Mouse (Mus musculus) ovary, adult 18-20 months (tissue): ENCODE measurements around the gene Gm6525.

Source experiments
- DNase-seq: peaks from one replicate; pipeline ENCODE4 v3.0.0; 2022; ENCODE audit warnings: low spot score, mixed read lengths

Gene Gm6525

DNA sequence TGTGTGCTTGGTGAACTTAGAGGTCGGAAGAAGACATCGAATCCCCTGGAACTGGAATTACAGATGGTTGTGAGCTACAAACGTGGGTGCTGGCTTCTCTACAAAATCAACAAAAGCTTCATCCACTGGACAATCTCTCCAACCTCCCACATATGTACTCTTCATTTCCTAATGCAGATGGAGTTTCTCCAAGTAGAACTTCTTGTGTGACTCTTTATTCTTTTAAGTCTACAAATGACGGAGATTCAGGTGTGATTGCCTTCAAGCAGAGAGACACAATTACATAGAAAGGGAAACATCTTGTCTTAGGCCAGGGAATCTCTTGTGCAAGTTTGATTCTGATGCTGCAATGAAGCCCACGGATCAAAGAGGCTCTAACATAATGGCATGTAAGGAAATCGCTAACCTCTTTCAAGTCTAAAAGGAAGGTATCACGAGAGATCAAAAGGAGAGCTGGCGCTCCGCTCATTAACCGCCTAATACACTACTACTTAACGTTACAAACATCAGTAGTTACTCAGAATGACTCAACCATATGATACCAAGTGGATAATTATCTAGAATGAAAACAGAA, at the start of gene Gm6525:
Gene Gm6525, plus strand, starts transcription at position 524 of the 574 bp plus-strand sequence.
- DNase-seq = no peak

DNA sequence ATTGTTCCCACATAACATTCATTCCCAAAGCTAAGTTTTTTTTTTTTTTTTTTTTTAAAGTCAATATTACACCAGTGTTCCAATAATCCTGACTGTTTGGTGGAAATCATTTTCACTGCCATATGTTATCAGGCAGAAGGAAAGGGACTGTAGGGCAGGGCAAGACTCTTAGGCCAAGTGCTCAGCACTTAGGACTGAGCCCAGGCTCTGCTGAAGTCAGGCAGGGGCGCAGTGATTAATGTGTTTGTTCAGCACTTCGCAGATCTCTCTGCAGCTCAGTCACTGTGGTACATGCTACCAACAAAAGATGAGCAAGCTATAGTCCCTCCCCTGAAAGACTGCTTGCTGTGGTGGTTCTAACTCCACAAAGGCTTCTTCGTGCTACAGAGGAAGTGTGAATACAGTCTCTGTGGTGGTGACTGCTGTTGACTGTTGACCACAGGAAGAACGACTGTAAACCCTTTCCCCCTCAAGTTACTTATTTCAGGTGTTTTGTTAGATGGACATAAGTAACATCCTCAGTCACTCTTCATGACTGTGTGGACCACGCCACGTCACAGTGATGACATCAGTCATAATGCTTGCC, 48.1 kb upstream of the Gm6525 start:
- no peak for DNase-seq

DNA sequence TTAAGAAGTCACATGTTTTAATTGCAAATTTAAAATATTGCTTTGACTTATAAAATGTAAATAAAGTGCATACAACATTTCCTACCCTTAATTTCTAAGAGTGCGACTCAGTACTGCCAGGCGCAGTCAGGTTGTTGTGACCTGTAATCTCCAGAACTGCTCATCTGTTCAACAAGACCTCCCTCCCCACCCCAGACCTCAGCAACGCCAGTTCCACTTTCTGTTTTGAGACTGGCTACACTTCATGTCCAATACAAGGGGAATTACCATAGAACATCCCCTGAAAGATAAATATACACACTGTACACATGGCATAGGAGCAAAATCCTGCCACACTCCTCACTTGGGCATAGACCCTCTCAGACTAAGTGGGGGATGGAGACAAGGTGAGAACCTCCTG, 47.2 kb upstream of the Gm6525 start:
- DNase-seq = no peak

DNA sequence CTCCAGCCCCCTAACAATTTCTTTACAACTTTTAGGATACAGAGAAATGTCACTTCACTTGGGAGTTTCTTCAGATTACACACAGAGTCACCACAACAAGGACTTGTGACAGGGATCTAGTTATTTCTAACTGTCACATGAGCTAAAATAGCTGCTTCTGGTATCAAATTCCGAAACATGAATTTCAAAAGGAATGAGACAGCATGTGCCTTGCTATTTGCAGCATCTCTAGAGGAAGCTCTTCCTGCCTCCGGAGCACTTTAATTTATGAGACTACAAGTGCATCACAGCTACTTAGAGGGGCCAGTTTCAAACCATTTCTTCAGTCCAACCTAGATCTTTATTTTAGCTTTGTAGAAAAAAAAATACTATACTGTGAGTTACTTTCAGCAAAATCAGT, 46.5 kb upstream of the Gm6525 start:
- no peak for DNase-seq

DNA sequence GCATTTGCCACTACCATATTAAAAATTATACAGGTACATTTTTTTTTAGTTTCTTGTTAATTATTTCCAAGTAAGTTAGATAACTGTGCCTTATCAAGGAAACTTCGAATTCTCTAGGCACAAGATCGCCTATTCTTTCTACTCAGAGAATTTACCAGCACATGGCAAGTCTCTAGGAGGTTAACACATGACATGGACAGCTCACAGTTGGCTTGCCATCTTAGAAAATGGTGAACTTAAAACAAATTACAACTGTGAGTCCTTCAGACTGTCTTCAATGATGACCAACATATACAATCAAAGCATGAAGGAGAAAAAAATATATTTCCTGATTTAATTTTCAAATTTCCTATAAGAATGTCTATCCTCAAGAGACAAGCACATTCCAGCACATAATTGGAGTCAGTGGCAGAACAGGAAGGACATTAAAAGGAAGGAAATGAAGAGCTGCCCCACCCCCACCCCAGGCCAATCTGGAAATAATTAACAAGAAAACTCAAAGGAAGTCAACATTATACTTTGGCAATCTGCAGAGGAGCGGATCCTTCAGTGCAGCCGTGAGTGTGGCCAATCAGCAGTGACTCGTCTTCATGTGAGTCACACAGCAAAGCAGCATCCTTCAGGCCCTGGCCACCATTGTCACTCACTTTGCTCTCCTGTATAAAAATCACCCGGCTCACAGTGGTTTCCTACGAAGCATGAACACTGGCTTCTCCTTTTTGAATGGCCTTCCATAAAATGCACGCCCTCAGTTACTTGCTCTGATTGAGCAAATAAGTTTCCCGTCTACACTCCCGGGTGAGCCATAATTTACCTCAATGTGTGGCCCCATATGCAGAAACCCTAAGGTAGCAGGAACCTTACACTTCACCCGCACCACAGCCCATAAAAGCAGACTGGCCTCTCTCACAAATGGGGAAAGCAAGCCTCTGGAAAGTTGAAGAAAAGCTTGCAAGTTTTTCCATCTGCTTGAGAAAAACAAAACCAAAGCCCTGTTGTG, 44.7 kb upstream of the Gm6525 start:
- DNase-seq = no peak

DNA sequence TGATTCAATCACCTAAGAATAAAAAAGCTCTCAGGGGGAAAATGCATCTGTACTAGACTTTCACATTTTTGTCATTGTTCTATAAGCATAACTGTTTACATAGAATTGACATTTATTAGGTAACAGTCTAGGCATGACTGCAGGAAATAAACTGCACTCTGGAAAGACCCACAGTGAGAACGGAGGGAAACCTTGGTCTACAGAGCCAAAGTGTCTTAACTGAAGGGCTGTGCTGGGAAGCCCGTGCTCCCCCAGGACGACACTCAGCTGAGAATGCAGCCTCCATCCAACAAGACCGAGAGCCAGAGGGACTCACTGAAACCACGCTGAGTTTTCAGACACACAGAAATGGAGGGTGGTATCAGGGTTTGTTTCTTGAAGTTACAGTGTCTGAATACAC, 43.1 kb upstream of the Gm6525 start:
- DNase-seq = no peak

DNA sequence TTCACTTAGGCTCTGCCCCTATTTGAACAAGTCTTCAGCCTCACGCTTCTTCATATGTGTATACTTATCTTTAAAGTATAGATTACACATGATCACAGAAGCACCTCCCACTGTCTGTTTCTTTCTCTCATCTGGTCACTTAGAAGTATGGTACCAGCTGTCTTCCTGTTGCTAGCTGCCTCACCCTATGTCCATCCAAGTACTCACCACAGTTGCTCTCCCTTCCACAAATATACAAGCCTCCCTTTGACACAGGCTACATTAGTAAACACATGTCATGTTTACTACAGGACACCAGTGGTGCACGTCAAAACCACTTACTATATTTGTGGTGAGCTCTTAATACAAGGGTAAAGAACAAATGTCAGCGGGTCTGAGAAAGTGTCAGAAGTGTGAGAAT, 42.5 kb upstream of the Gm6525 start:
- no peak for DNase-seq

DNA sequence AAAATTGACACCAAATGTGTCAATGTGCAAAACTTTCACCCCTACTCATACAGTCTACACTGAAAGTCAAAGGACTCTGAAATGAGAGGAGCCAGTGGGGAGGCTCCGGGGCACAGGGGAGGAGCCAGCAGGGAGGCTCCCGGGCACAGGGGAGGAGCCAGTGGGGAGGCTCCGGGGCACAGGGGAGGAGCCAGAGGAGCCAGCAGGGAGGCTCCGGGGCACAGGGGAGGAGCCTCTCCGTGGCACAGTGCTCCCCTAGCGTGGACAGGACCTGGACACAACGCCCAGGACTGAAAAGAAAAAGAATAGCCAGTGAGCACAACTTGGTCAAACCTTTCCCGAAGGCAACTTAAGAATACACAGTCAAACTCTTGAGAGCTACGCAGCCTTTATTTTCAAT, 38.5 kb upstream of the Gm6525 start:
- DNase-seq = no peak

DNA sequence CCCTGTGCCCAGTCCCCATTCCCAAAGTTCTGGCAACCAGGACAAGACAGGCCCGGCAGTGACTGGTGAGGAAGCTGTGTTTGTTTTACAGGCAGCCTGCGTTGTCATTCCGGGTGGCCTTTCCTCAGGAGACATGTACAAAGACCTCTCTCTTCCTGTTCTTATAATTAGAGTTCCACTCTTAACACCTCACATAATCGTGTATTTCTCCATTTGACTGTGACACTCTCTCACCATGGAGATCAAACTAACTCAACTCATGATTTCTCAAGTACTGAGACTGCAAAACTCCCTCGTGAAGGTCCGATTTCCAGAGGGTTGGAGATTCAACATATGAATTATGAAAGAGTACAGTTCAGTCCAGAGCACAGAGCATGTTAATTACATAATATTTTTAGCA, 38.0 kb upstream of the Gm6525 start:
- no peak for DNase-seq

DNA sequence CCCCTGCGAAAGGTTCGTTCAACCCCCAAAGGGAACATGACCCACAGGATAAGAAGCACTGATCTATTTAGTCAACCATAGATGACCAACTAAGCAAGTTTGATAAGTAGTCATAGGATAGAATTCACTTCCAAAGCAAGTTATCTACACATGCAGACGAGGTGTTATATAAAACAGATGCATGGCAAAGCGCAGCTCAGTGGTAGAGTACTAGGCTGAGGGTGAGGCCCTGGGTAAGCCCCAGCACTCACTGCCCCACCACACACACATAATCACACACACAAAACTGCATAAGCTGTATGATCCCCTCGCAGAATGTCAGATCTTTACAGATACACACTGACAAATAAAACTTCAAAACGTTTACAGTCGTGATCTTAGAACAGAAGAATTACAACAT, 37.4 kb upstream of the Gm6525 start:
- DNase-seq = no peak

DNA sequence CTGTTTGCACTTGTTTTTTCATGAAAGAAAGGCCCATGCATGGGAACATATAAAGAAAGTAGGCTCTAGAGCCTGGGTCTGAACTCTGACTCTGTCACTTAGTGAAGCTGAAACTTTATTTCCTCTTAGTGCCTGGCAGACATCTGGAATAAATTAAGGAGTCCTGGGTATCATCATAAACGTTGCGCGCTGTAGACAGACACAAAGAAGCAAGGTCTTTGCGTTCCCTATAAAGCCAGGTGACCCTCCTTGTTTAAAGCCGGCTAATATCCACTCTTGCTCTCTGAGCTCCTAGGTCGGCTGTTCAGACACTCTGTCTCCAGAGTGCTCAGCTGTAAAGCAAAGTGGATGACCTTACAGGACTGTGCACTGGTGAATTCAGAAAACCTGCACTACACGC, 33.0 kb upstream of the Gm6525 start:
- DNase-seq = no peak

DNA sequence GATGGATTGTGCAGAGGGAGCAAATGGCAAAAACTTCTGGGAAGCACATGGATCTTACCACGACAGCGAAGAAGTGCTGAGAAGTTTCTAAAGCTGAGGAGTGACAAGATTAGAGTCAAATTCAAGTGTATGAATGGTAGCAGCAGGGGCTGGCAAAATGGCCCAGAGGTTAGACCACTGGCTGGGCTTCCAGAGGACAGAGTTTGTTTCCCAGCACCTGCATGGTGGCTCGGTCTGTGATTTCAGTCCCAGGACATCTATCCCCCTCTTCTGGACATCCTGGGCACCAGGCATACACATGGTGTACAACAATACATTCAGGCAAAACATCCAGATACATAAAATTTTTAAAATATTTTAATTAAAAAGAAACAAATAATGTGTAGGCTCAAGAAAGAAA, 24.1 kb upstream of the Gm6525 start:
- DNase-seq = no peak

DNA sequence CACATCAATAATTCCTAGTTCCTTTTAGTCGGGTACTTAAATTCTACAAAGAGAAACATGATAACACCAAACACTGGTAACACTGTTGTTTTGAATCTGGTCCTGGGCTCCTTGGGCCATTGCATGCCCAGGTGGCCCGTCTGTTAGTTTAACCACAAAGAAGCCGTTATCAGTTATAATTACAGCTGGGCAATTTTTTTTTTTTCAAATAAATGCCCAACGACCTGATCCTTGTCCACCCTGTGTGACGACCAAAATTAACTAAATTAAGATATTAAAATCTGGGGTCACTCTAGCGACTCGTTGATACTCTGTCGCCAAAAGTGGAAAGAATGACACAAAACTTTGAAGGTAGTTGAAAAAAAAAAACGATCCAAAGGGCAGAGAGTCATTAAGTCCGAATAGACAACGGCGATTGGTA, 19.2 kb upstream of the Gm6525 start:
- no peak for DNase-seq

DNA sequence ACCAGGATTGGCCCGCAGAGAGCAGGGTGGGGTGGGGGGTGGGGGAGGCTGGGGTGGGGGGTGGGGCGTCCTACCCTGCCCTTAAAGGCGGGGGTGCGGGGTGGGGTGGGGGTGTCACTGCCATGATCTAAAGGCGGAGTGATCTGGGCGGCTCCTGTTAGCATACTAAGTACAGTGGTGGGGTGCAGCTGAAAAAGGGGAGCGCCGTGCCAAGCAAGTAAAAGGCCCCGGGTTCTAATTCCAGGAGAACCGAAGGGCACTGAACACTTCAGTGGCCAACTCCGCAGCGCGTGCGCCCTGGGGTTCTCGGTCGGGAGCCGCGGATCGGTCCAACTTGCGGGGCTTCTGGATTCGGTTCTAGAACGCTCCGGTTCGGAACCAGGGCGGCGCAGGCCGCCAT, 18.8 kb upstream of the Gm6525 start:
- DNase-seq = no peak

DNA sequence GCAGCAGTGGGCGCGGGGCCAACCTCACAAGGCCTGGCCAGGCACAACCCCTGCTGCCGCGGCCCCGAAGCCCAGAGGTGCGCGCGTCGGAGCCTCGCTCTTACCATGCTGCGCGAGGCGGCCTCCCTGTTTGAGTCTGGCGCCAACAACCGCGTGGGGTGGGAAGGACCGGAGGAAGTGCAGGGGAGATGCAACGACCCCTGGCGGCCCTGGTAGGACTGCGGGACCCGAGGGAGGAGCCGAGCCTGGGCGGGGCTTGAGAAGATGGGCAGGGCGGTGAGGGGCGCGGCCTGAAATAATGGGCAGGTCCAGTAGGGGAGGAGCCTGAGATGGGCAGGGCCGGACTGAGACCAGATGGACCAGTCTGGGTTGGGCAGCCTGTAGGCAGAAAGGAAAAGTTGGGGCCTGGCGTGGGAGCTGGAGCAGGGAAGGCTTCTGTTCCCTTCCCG, 18.3 kb upstream of the Gm6525 start, which contains the start of gene Mnd1:
Gene Mnd1, minus strand, starts transcription at position 229 of the 449 bp plus-strand sequence.
- DNase-seq = peak; percentile 95

DNA sequence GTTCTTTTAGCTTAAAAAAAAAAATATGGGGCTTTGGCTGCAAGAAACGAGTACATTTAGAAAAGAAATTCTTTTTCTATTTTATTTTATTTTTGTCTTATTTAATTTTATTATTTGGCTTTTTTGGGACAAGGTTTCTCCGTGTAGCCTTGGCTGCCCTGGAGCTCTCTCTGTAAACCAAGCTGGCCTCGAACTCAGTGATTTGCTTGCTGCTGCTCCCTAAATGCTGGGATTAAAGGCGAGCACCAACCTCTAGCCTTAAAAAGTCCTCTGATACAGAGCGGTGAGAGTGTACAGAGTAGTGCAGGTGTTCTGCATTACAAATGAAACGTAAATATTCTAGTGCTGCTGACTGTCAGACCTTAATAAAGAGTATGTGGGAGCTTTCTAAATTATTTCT, 17.8 kb upstream of the Gm6525 start:
- DNase-seq = no peak

DNA sequence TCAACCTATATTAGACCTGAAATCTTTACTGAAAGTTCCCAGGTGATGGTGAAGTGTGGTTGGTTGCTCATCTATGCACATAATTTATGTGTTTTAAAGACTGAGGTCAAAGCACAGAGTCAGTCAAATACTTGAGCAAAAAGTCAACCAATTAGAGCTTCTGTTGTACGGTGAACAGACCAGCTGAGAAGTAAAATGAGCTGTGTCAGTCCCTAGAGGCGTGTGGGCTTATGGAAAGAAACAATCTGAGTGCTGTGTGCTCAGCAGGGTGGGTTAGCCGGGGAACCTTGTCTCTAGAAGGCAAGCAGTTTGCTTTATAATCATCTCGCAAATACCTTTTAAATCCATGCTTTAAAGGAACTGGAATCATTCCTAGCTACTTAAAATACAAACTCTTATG, 16.9 kb upstream of the Gm6525 start:
- no peak for DNase-seq

DNA sequence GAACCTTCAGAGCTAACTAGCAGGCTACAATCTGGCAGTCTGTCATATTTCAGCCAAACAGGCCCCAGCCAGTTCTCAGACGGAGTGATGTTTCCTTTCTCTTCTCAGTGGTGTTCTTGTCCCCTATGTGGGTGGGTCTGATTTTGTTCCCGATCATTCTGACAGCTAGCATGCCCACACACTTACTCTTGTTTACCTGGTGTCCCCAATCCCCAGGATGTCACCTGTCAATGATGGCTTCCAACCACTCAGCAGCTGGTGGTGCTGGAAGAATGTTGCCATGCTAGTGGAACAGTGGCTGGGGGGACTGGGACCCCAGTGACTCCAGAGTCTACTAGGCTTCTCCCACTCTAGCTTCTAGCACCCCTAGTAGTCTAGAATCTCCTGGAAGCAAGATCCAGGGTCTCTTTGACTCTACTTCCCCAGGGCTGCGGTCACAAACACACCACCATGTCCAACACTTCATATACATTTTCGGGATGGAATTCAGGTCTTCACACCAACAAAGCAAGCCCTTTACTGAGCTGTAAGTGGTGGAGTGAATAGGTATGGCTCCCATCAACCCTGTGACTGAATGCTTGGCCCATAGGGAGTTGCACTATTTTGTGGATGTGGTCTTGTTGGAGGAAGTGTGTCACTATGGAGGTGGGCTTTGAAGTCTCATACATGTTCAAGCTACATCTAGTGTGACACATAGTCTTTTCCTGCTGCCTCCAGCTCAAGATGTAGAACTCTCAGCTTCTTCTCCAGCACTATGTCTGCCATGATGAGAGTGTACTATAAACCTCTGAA, 16.1 kb upstream of the Gm6525 start:
- DNase-seq = no peak

DNA sequence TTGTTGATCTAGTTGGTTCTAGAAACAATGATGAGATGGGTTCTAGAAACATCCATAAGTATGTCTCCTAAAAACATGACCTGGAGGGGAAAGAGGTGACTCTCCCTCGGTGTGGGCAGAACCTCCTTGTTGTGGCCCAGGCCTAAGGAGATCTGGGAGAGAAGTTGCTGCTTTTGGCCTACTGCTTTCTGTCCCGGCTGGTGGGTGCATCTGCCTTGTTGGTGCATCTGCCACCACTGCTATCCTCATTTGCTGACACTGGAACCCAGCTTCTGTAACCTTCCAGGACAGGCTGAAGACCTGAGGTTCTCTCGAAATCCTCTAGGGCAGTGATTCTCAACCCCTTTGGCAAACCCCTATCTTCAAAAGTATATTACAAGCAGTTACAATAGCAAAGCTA, 8.5 kb upstream of the Gm6525 start:
- DNase-seq = no peak

DNA sequence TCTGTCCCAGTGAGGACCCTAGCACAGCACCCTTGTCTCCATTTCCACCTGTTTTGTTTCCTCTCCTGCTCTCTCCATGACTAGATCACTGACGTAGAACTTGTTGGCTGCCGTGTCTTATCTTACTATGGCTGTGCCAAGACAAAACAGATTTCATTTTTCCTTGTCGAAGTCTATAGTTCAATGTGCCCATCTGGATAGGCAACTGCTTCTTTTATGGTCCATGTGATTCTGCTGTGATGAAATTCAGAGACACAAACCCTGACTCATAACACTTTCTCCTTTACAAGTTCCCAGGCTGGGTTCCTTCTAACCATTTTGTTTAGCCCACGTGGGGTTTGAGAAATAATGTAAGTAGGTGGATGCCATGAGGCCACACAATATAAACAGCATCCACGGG, 7.8 kb upstream of the Gm6525 start:
- DNase-seq = no peak

DNA sequence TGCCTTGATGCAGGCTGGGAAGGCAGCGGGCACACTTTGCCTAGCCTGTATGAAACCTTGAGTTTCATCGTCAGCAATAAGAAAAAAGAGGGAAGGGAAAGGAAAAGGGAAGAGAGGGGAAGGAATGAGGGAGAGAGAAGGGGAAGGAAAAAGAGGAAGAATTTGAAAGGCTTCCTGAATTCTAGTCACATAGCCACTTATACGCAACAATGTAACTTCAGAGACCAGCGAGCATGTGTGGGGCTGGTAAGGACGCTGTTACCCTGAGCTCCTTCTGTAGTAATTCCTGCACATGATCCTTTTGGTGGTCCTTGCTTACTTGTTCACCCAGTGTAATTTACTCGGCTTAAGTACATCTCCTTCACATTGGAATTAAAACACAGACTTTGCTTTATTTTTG, 5.0 kb upstream of the Gm6525 start:
- no peak for DNase-seq

DNA sequence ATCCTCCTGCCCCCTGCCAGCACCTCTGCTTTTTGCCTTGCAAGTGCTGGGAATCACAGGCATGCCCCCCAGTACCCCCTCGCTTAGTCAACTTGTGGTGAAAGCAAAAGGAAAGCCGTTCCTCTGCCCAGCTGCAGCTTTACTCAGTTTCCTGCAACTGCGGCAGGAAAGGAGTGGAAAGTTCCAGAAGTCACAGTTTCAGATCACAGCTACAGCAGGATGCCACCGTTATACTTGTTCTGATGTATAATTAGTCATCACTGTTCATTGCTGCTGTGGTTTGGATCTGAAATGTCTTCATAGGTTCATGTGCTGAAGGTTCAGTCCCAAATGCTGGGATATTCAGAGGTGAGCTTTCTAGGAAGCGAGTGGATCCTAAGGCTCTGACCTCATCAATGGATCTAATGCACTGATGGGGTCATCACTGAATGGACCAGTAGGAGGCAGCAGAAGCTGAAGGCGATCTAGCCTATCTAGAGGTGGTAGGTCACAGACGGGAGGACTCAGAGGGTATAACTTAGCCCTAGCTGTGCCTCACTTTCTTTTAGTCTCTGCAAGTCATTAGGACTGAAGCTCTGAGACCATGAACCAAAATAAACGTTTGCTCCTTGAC, 4.4 kb upstream of the Gm6525 start:
- no peak for DNase-seq
